10 mouse cellular contexts compared by ENCODE assay signal in genomic region chr3:105642186-105642585, GRCm38 (mm10). TPM values are rescaled to one million over a fixed set of nuclear protein-coding genes. Genes with fewer than 3 reads are reported as not detected.
A peak's percentile ranks its signal among the peaks of the same experiment; 100 is the strongest.
DNase-seq lines count a peak whose midpoint lies in the region; ATAC-seq lines count a peak whose summit lies in the region.
"Had no signal": no experiment of that assay in that cellular context is flagged by ENCODE, and none has a peak within 500 bp of the region (broad histone marks: within the 10 kb centered on the region; RNA-seq: fewer than 3 reads in every experiment).

No protein-coding gene starts in this region.

- H3K4me2 ChIP-seq in heart, embryonic 12.5 days: no peak overlapping the region

- no peak overlapping the region for H3K27ac ChIP-seq in heart, embryonic 12.5 days (ENCODE audit: poor library complexity, severe bottlenecking)
- H3K27ac ChIP-seq: liver, embryonic 14.5 days had no signal

- H3K27me3 ChIP-seq in heart, embryonic 12.5 days (replicated peaks): no peaks in the 10 kb centered on the region; the same call in 1 of the 2 replicates

- DNase-seq in heart, adult 18-20 months: peak; percentile 65 to 67
- DNase-seq in retina, postnatal 1 day: peak; percentile 27
- no peak for DNase-seq in retina, embryonic 14.5 days (ENCODE audit: low spot score)
- peak; percentile 65 to 82 for DNase-seq in cerebellum, postnatal 25 days
- DNase-seq in lung, adult 18-20 months: peak; percentile 24 to 42
- no peak for DNase-seq in thymus, postnatal 36 days
- DNase-seq in natural killer cell, adult 2 months (ENCODE audit: low spot score in 2 of 2): no peak

- H3K9ac ChIP-seq in heart, embryonic 12.5 days: no peak overlapping the region
- H3K9ac ChIP-seq: liver, embryonic 14.5 days had no signal

- no peaks in the 10 kb centered on the region for H3K9me3 ChIP-seq in heart, embryonic 12.5 days (replicated peaks)
- H3K9me3 ChIP-seq: G1E had no signal

- H3K4me1 ChIP-seq in heart, embryonic 12.5 days (replicated peaks): no peaks in the 10 kb centered on the region

- H3K36me3 ChIP-seq in heart, embryonic 12.5 days: no peaks in the 10 kb centered on the region
- H3K36me3 ChIP-seq: G1E had no signal

- ATAC-seq in heart, embryonic 12.5 days (ENCODE audit: insufficient number of reproducible peaks, low FRiP score): no peak; the same call in 1 of the 2 replicates

- 52% methylated on average over 1 of the region's 1 CpGs for WGBS in heart, embryonic 12.5 days

- H3K4me3 ChIP-seq in heart, embryonic 12.5 days: no peak overlapping the region

RNA-seq across cellular contexts. Expression of gene Ddx20, which starts 45.2 kb away (rescaled TPM):
- 10 to 100 TPM; 11.4 to 11.5 TPM for total RNA-seq in heart, adult 18-20 months (2021)
- polyA plus RNA-seq in heart, embryonic 12.5 days (2016; fragmentation: Nextera tagmentation; extraction: Ambion mirVana): 23.0 and 23.8 TPM in 2 replicates

Comparison
In these comparisons a context has a peak if more than half of its experiments do, and no peak if none do; other contexts are left out.
1. DNase-seq: peak in heart, adult 18-20 months (2 of 2), retina, postnatal 1 day (single experiment), cerebellum, postnatal 25 days (2 of 2) and lung, adult 18-20 months (2 of 2); none in retina, embryonic 14.5 days (single experiment), thymus, postnatal 36 days (0 of 2) and natural killer cell, adult 2 months (0 of 2).